Comparison of ENCODE assay signal across 34 mouse cellular contexts in the genomic region with DNA sequence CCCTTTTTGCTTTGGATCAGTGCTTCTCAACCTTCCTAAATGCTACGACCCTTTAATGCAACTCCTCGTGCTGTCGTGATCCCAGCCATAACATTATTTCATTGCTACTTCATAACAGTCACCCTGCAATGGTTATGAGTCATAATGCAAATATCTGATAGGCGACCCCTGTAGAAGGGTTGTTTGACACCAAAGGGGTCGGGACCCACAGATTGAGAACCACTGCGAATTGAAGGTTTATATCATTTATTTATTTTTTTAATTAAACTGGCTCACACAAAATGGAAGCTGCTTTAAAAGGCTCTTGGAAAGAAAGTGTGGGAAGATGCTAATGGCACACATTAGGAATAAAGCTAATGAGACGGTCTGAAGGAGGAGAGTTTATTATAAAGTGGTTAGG.
"Had no signal": no experiment of that assay in that cellular context is flagged by ENCODE, and none has a peak within 500 bp of the region (broad histone marks: within the 10 kb centered on the region; RNA-seq: fewer than 3 reads in every experiment).

No protein-coding gene starts in this region.

- H3K36me3 ChIP-seq: heart, embryonic 15.5 days; hindbrain, embryonic 10.5 days; hindbrain, embryonic 12.5 days; hindbrain, embryonic 13.5 days; hindbrain, embryonic 15.5 days; intestine, embryonic 15.5 days had no signal

- H3K9me3 ChIP-seq: heart, embryonic 12.5 days; heart, embryonic 13.5 days; heart, embryonic 15.5 days; hindbrain, embryonic 10.5 days; hindbrain, embryonic 12.5 days; hindbrain, embryonic 13.5 days; hindbrain, embryonic 15.5 days; intestine, embryonic 15.5 days; kidney, embryonic 15.5 days had no signal

- H3K27me3 ChIP-seq: heart, embryonic 12.5 days; heart, embryonic 13.5 days; heart, embryonic 15.5 days; hindbrain, embryonic 13.5 days; intestine, embryonic 15.5 days; kidney, embryonic 15.5 days had no signal

- DNase-seq: heart, postnatal 10 days; heart, postnatal 14 days; heart, postnatal 36 days; heart, postnatal 4 days; kidney, adult 11 months; kidney, adult 18-20 months; kidney, adult 2 months; kidney, adult 8-10 months; kidney, adult 9 months; kidney, postnatal 10 days; kidney, postnatal 14 days; kidney, postnatal 25 days; kidney, postnatal 36 days; kidney, postnatal 4 days; layer of hippocampus, adult 9-11 months; layer of hippocampus, postnatal 36 days had no signal

- H3K4me3 ChIP-seq: heart, embryonic 12.5 days; heart, embryonic 13.5 days; heart, embryonic 15.5 days; hindbrain, embryonic 10.5 days; hindbrain, embryonic 12.5 days; hindbrain, embryonic 13.5 days; hindbrain, embryonic 15.5 days; intestine, embryonic 15.5 days; kidney, embryonic 15.5 days; layer of hippocampus, adult 2 months; left cerebral cortex, adult 2 months had no signal

- H3K9ac ChIP-seq: heart, embryonic 12.5 days; heart, embryonic 13.5 days; heart, embryonic 15.5 days; hindbrain, embryonic 12.5 days; hindbrain, embryonic 13.5 days; hindbrain, embryonic 14.5 days; hindbrain, embryonic 15.5 days; intestine, embryonic 15.5 days; kidney, embryonic 15.5 days had no signal

- H3K27ac ChIP-seq: heart, embryonic 13.5 days; heart, embryonic 15.5 days; hindbrain, embryonic 10.5 days; hindbrain, embryonic 12.5 days; hindbrain, embryonic 13.5 days; hindbrain, embryonic 14.5 days; hindbrain, embryonic 15.5 days; hindbrain, postnatal 0 days; intestine, embryonic 15.5 days; kidney, embryonic 15.5 days; kidney, postnatal 0 days; layer of hippocampus, adult 2 months; left cerebral cortex, adult 2 months had no signal

- H3K4me2 ChIP-seq: heart, embryonic 12.5 days; heart, embryonic 13.5 days; heart, embryonic 15.5 days; hindbrain, embryonic 12.5 days; hindbrain, embryonic 13.5 days; hindbrain, embryonic 14.5 days; hindbrain, embryonic 15.5 days; intestine, embryonic 15.5 days; kidney, embryonic 15.5 days had no signal

- ATAC-seq: hindbrain, embryonic 16.5 days; hindbrain, postnatal 0 days; inflammation-experienced regulatory T-cells, adult 6 months; intestine, embryonic 15.5 days; intestine, embryonic 16.5 days; intestine, postnatal 0 days had no signal
